Mouse (Mus musculus) E14TG2a.4 (cell line): ENCODE data around the gene Cfd.

Experiments used
- CTCF ChIP-seq: conservative IDR thresholded peaks from 2 replicates; pipeline ENCODE4 v1.5.1; 2014; ENCODE audit warnings: low read length
- NANOG ChIP-seq: IDR thresholded peaks from 2 replicates; pipeline ENCODE4 v1.6.1; 2014; ENCODE audit warnings: borderline replicate concordance, low read length, mixed read lengths
- POU5F1 ChIP-seq: IDR thresholded peaks from 2 replicates; pipeline ENCODE4 v1.6.1; 2014; ENCODE audit warnings: low read length, borderline replicate concordance

DNA sequence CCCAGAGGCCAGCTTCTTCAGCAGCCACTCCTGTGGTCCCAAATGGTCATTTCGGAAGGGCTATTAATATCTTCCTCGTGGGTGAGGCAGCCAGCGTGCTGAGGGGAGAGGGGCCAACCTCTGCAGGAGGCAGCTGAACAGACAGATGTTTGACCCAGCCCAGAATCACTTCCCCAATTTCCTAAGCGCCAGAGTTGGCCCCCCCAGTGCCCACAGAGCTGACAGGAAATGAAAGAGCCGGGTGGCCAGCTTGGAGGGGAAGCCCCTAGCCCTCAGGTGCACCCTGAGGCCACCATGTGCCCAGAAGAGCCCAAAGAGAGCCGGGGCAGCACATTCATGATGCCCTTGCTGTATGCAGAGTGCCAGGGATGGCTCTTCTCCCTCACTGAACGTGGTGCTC, 50.1 kb downstream of the Cfd start:
- TF ChIP-seq CTCF (no peak), POU5F1 (no peak), NANOG (no peak)
